Mouse (Mus musculus) Muller cell, postnatal 12 days (primary cell): ENCODE measurements around the gene Myo10.

Source experiments
- DNase-seq: peaks from one replicate; pipeline ENCODE4 v3.0.0-alpha.2; 2015; ENCODE audit errors: inconsistent ontology term

The Myo10 gene

DNA sequence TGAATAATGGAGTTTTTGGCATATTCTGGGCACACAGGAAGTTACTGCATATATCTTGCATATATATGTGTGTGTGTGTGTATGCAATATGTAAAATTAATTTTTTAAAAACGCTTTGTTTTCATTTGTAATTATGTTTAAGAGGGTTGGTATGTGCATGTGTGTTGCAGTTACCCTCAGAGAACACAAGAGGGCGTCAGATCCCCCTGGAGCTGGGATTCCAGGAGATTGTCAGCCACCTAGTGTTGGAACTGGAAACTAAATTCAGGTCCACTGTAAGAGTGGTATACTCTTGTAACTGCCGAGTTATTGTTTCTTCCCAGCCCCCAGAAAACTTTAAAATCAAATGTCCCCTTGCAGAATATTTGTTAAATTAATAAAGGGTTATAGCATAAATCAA lies 174.0 kb downstream of the Myo10 start:
- peak; percentile 42 for DNase-seq

DNA sequence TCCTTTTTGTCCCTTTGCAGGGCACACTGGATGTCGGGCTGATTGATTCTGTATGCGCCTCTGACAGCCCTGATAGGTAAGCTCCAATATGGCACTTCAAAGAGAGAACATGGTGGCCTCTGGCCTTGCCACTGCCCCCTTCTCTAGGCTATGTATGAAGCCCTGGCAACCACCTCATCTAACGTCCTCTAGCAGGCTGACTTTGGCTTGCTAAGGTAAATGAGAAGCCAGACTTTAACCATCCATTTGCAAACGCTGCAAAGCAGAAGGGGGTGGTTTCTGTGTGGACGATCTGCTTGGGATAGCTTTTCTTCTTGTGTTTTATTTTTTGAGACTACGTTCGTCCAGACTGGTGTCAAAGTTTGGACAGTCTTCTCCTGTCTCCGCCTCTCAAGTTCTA lies 174.9 kb downstream of the Myo10 start:
- no peak for DNase-seq

DNA sequence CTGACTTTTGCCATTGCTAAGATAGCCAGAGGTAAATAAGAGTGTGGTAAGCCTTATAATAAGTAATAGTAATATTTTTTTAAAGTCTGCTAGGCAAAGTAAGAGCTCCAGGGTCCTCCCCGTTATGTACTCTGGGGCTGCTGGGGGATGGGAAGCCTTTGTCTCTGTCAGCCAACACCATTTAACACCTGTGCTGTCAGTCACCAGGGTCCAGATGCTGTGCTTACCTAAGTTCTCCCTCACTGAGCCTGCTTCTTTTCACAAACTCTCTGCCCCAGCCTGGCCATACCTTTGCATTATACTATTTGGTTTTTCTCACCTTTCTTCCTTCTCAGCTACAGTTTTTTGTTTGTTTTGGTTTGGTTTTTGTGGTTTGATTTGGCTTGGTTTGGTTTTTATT lies 175.6 kb downstream of the Myo10 start:
- DNase-seq, result no peak

DNA sequence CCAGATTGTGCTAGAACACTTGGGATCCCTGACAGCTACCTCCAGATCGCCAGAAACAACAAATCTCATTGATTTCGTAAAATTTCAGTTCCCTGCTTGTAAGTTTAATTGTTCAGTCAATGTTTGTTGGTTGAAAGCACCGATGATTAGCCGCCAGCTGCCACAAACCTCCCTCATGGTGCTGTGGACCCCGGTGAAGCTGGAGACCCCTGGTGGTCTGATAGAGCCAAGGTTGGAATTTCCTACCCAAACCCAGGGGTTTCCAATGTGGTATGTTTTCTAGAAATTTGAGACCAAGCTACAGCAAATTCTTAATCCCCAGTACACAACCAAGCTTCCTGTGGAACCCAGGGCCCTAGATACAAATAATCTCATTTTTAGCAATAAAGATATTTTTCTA lies 179.4 kb downstream of the Myo10 start:
- DNase-seq, result no peak

DNA sequence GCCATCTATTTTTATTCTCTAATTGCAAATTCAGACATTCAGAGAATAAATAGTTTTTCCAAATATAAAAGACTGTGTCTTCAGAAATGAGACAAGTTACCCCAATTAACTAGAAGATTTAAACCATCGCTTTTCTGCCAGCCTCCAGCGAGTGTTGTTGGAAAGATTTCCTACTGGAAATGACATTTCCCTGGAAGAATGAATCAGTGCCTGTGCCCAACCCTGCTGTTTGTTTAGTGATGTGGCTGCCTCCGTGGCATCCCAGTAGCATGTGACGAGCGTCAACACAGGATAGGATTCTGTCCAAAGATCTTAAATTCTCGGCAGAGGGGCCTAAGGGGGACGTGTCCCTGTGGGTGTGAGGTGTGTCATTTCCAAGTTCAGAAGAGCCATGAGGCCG lies 179.9 kb downstream of the Myo10 start:
- DNase-seq, result no peak

DNA sequence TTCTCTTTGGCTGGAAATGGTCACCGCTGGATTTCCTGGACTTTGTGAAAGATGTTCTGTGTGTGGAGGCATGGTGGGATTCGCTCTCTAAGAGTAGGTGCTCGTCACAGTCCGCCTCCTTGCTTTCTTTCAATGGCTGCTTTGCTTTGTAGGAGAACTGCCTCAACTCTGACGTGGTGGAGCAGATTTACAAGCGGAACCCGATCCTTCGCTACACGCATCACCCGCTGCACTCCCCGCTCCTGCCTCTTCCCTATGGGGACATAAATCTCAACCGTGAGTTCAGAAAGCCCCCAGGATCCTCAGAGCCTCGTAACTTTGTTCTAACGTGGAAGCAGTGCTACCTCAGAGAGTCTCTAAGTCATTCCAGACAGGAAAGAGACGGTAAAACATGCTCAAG lies 180.8 kb downstream of the Myo10 start:
- DNase-seq, result no peak

DNA sequence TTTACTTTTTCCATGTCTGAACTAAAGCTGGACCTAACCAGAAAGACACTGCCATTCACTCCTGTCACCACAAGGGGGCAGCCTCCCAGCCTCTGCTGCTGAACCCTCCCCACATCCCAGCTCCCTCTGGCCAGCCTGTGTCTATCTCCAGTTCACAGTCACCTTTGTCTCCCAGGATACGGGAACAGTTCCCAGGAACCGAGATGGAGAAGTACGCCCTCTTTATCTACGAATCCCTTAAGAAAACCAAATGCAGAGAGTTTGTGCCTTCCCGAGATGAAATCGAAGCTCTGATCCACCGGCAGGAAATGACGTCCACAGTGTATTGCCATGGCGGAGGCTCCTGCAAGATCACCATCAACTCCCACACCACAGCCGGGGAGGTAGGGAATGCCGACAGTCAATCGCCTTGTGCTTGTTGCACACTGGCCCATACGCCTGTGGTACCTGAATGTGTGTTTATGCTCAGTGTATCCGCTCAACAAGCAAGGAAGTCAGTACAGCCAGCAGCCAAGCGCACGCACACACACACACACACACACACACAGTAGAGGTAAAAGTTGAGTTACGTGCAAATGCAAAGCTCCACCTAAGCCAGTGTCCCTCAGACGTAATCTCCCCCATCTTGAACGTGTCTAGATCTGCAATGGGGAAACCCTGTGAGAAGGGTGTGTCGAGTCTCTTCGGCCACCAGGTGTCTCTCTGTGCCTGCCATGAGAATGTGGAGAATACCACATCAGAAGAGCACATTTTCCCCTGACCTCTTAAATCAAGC lies 183.2 kb downstream of the Myo10 start:
- DNase-seq, result peak; percentile 64

DNA sequence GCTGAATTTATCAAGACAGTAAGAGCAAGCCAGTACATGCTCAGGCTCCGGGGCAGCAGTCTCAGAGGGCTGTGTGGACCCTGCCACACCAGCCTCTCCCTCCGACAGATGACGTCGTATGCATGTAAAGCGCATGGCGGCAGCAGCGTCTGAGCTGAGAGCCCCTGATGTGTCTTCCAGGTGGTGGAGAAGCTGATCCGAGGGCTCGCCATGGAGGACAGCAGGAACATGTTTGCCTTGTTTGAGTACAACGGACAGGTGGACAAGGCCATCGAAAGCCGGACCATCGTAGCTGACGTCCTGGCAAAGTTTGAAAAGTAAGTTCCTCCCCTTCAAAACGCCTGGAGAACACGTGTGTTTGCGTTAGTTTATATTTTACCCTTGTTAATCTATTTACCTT lies 184.0 kb downstream of the Myo10 start:
- DNase-seq, result no peak

DNA sequence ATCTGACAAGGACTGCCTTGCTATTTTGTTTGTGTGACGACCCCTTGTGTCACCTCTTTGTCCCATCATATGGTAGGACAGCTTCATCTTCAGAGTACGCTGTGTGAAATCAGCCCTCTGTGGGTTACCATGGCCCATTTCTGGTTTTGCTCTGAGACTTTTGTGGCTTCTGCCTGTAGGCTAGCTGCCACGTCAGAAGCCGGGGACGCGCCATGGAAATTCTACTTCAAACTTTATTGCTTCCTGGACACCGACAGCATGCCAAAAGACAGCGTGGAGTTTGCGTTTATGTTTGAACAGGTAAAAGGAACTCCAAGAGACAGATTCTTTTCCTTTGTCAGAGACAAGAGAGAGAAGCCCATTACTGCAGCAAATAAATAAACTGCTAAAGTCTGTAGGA lies 184.6 kb downstream of the Myo10 start:
- no peak for DNase-seq

DNA sequence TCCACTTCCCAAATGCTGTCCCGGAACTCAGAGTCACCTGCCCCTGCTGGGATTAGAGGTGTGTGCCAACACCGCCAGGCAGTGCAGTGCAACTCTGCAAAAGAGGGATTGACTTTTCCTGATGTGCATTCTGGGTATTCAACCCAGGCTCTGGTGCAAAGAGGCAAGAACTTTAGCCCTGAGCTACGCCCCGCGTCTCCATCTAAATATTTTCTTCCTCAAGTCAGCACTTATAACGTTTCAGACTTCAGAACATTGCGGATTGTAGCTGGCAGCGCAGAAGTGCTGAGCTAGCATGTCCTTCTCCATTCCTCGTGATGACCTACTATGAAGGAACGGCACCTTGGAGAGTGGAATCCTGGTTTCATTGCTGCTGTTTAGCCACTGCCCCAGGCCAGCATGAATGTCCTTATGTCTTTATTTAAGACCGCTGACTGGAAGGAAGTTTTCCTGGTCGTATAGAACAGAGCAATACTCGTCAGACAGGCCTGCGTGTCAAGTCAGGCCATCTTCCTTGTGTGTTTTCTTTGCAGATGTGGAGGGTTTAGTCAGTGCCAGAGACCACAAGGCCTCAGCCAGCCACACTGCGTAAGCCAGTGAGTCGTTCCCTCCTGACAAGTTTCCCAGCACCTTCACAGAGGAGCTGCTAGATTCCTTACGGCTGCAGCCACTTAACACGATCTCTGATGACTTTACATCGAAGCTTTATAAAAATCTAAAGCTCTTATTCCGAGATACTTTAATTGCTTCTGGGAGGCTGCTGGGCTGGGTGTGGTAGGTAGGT lies 186.5 kb downstream of the Myo10 start:
- no peak for DNase-seq

DNA sequence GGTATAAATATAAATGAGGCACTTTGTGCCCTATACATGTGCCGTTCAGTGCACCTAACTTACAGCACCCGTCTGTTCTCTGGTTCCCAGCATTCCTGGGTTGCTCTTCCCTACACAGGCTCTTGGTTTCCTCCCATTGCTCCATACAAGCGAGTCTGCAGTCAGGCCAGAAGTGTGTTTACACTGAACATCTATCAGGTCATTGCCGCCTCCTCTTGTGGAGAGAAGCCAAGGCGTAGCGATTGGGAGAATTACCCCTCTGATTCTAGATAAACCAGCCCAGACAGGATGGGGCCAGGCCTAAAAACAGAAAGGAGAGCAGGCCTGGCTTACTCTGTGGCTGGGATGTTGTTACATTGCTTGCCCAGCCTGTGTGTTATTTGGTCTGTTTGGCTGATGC lies 187.3 kb downstream of the Myo10 start:
- DNase-seq, result no peak

DNA sequence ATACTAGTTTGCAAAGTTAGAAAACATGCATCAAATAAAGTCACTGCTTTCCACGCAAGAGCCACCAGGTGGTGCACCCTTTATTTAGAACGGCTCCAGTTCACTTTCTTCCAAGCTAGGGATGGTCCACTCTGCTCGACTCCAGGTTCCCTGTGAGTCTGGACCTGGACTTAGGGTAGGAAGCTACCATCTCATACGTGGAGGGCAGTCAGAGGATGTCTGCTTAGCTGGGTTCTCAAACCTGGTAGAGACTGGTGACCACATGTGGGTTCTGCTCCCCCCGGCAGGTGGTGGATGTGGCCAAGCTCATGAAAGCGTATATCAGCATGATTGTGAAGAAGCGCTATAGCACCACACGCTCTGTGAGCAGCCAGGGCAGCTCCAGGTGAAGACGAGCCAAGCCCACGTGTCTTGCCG lies 189.5 kb downstream of the Myo10 start:
- DNase-seq, result no peak

DNA sequence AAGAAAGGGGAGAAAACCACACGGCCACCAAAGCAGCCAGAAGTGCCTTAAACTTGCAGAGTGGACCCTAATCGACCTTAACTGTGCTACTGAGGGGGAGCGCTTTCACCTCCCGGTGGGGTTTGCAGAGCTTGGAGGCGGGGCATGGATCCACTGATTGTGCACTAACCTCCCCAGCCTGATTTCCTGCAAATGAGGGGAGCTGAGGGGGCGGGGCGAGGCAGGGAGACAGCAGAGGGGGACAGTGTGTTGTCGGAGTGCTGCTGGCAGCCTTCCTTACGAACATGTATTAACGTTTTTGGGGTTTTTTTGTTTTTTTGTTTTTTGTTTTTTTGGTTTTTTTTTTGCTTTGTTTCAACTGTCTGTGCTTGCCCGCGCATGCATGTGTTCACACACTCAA lies 190.2 kb downstream of the Myo10 start:
- no peak for DNase-seq

DNA sequence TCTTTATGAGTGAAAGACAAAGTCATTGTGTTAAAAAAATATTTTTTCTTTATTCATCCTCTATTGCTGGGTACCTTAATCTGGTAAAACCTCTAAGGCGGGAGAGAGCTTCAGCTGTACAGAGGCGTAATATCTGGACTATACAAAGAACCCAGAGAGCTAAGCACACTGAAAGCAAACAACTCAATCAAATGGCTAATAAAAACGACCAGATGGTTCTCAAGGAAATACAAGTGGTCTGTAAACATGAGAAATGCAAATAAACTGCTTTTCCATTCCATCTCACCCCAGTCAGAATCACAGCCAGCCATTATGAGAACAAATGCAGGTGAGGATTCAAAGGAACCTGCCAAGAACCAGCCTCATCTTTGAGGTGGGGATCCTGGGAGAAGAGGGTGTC lies 192.2 kb downstream of the Myo10 start:
- no peak for DNase-seq

DNA sequence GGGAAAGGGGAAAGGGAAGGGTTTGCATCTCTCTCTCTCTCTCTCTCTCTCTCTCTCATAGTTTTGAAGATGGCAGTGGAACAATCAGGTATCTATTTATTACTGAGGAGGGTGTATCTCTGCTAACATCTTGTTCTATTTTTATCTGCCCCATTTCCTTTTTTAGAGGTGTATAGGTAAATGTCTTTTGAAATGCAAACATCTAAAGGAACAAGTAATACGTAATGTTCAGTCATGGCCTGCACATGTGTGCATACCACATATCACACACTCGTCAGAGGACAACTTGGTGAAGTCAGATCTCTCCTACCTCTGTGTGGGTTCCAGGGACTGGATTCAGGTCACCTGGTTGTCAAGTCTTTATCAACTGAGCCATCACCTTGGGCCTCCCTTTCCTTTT lies 194.9 kb downstream of the Myo10 start:
- no peak for DNase-seq

DNA sequence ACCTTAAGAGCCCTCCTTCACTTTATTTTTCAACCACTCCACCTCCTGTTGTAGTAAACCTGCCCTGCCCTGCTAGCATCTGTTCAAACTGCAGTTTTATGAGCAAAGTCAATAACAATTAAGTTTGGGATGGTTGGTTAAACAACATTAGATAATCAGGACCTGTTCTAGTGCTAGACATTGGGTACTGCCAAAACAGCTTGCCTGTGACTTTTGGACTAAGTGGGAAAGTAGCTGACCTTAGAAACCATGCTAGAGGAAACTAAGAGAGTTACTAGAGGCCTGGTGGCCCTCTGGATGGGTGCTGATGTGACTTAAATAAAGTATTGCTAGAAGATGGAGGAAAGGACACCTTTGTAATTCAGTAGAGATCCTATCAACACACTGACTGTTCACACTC lies 199.7 kb downstream of the Myo10 start:
- DNase-seq, result no peak

DNA sequence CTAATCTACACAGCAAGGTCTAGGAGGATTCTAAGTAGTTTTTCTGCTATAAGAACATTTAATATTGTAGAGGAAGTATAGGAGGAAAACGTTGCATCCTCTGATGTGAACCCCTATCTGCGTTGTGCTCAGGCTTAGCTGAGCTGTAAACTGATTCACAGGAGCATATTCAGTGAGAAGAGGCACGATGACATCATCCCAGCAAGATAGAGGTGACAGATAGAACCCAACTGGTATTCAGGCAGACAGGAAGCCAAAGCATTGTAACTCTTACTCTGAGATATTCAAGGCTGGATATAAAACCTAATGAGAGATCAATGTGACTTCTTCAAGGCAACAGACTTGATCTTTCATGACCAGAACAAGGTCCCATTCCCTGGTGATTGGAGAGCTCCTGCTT lies 200.3 kb downstream of the Myo10 start:
- DNase-seq, result no peak

DNA sequence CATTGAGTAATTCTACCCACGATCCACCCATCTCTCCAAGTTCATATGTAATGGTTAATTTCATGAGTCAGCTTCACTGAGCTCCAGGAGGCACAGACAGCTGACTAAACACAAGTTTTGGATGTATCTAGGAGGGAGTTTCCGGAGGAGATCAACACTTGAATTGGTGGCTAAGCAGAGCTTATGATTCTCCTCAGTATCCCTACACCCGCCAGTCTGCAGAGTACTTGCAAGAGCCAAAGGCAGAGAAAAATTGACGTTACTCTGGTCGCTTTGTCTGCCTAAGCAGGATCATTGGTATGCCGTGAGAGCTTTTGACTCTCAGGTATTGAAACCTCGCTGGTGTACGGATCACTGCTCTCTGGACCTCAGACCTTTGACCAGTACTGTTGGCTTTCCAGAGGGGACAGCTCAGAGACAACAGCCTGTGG lies 204.2 kb downstream of the Myo10 start:
- DNase-seq, result no peak

DNA sequence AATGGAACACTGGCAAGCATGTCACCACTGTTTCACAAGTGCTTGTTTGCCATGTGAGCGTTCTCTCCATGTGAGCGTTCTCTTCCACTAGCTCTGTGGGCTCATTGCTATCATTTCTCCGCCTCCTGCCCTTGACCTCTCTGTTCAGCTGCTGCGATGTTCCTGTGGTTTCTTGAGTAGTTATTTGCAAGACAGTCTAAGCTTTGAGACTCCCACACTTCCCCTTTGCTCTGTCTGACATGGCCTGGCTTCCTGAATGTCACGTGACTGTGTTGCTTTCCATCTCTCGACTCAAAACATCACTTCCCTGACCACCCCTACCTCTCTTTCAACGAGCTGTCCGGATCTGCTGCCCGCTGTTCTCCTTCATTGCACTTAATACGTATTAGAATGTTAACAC lies 206.1 kb downstream of the Myo10 start:
- no peak for DNase-seq

DNA sequence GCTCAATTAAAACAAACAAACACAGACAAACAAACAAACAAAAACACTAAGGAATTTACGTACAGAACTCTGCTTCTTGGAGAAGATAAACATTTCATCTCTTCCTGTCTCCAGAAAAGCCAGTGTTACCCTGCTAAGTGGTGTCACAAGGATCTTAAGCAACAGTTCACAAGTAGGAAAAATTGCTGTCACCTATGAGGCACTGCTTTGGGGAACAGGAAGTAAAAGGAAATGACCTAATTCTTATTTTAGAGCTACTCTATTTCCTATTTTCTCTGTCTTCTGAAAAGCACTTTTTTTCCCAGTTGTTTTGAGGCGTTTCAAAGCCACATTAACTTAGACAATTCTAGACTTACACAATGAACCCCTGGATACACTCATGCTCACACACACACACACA lies 208.1 kb downstream of the Myo10 start:
- no peak for DNase-seq

DNA sequence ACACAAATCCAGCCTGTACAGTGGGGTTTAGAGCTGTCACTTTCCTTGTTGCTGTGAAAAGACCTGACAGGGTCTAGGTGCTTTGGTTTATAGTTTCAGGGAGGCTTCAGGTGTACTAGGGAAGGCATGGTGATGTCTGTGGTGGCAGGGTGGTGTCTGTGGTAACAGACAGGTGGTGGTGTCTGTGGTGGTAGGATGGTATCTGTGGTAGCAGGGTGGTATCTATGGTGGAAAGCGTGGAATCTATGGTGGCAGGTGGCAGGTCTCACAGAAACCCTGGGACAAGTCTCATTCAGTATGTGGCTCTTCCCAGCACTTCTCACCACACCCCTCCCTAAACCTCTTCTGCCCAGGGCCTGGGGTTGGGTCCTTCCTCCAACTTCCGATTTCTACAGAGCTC lies 212.0 kb downstream of the Myo10 start:
- DNase-seq, result no peak

DNA sequence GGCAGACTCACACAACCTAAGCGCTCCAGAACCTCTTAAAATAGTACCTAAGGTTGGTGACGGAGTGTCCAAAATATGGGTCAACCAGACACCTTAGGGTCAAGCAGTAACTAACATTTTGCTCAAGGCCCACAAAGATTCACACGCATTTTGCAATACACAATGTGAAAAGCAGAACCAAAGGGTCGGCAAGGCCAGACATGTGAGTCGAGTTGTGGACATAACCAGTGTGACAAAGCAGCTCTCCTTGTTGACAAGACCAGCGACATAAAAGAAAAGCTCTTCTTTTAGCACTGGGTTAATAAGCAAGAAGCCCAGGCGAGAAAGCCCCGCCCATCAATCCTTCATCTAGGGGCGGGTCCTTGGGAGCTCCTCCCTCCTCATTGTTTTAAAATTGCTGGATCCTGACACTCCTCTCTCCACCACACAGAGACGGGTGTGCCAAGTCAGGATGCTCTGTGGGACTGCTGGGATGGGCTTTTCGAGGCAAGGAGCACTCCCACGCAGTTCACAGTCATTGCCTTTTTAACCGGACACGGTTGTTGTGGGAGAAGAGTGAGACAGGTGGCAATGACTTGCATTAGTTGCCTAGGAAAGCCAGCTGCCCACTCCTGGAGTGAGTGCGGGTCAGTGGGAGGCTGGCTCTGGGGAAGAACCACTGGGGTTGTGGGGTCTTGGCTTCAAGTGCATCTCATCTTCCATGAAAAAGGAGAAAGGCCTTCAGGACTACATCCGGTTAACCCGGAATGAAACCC lies 212.8 kb downstream of the Myo10 start:
- no peak for DNase-seq
